Mouse (Mus musculus) c-Kit-positive CD71-negative TER-119-negative erythroid progenitor cells, embryonic 14.5 days (primary cell): Measurements from ENCODE around the gene Gatm.

Experiments used
- DNase-seq: peaks from one replicate; pipeline ENCODE4 v3.0.0-alpha.2; 2013; ENCODE audit warnings: low read depth

The Gatm gene

GRCm38 (mm10) chr2:122610746-122611653 lies at the start of gene Gatm:
Gene Gatm, minus strand, starts transcription at chr2:122611303.
- DNase-seq: no peak

GRCm38 (mm10) chr2:122659825-122660224 lies 48.7 kb upstream of the Gatm start:
- no peak for DNase-seq

GRCm38 (mm10) chr2:122657707-122658524 lies 46.8 kb upstream of the Gatm start:
- DNase-seq: no peak

GRCm38 (mm10) chr2:122656767-122657166 lies 45.7 kb upstream of the Gatm start:
- DNase-seq: no peak

- no peak for DNase-seq
Observed at GRCm38 (mm10) chr2:122656052-122656451, 44.9 kb upstream of the Gatm start.

GRCm38 (mm10) chr2:122652096-122653084 lies 41.3 kb upstream of the Gatm start:
- DNase-seq: no peak

- no peak for DNase-seq
Observed at GRCm38 (mm10) chr2:122638673-122639072, 27.6 kb upstream of the Gatm start.

- no peak for DNase-seq
Observed at GRCm38 (mm10) chr2:122638029-122638428, 26.9 kb upstream of the Gatm start.

- no peak for DNase-seq
Observed at GRCm38 (mm10) chr2:122637526-122637997, 26.5 kb upstream of the Gatm start.

- no peak for DNase-seq
Observed at GRCm38 (mm10) chr2:122636686-122637085, 25.6 kb upstream of the Gatm start, which contains the start of gene AA467197. Gene AA467197, plus strand, starts transcription at chr2:122636986.

GRCm38 (mm10) chr2:122631226-122631801 lies 20.2 kb upstream of the Gatm start:
- DNase-seq: no peak

- DNase-seq: no peak
Observed at GRCm38 (mm10) chr2:122630465-122631225, 19.5 kb upstream of the Gatm start.

- no peak for DNase-seq
Observed at GRCm38 (mm10) chr2:122629871-122630270, 18.8 kb upstream of the Gatm start.

- no peak for DNase-seq
Observed at GRCm38 (mm10) chr2:122628976-122629375, 17.9 kb upstream of the Gatm start.

GRCm38 (mm10) chr2:122625930-122626329 lies 14.8 kb upstream of the Gatm start:
- no peak for DNase-seq

GRCm38 (mm10) chr2:122621337-122622110 lies 10.4 kb upstream of the Gatm start:
- no peak for DNase-seq

- DNase-seq: no peak
Observed at GRCm38 (mm10) chr2:122618719-122619118, 7.6 kb upstream of the Gatm start.

GRCm38 (mm10) chr2:122617792-122618191 lies 6.7 kb upstream of the Gatm start:
- no peak for DNase-seq

GRCm38 (mm10) chr2:122616237-122616636 lies 5.1 kb upstream of the Gatm start:
- DNase-seq: no peak

GRCm38 (mm10) chr2:122611654-122611973 lies 511 bp upstream of the Gatm start:
- no peak for DNase-seq
